Mouse (Mus musculus) induced T-regulatory cell, adult 2 months (primary cell): Measurements from ENCODE around the gene Aars2.

Experiments
- DNase-seq: peaks from one replicate; pipeline ENCODE4 v3.0.0-alpha.2; 2012; ENCODE audit warnings: low read depth

Gene Aars2

GRCm38 (mm10) chr17:45500981-45501380 lies 5.7 kb upstream of the Aars2 start:
- DNase-seq = no peak

- DNase-seq = no peak
Observed at GRCm38 (mm10) chr17:45502324-45502723, 4.3 kb upstream of the Aars2 start.

GRCm38 (mm10) chr17:45503301-45503973 lies 3.2 kb upstream of the Aars2 start:
- no peak for DNase-seq

- no peak for DNase-seq
Observed at GRCm38 (mm10) chr17:45505941-45506465, 638 bp upstream of the Aars2 start.

- no peak for DNase-seq
Observed at GRCm38 (mm10) chr17:45510871-45511270, 4.2 kb downstream of the Aars2 start.

GRCm38 (mm10) chr17:45511757-45512156 lies 5.1 kb downstream of the Aars2 start:
- DNase-seq = no peak

- DNase-seq = no peak
Observed at GRCm38 (mm10) chr17:45515204-45515726, 8.6 kb downstream of the Aars2 start.

- no peak for DNase-seq
Observed at GRCm38 (mm10) chr17:45515806-45516205, 9.2 kb downstream of the Aars2 start.

GRCm38 (mm10) chr17:45516488-45516887 lies 9.8 kb downstream of the Aars2 start:
- peak; percentile 88 for DNase-seq

- DNase-seq = no peak
Observed at GRCm38 (mm10) chr17:45517135-45517534, 10.5 kb downstream of the Aars2 start.

GRCm38 (mm10) chr17:45517549-45518215 lies 11.0 kb downstream of the Aars2 start:
- DNase-seq = no peak

GRCm38 (mm10) chr17:45518766-45519475 lies 12.3 kb downstream of the Aars2 start:
- no peak for DNase-seq

- no peak for DNase-seq
Observed at GRCm38 (mm10) chr17:45520136-45520535, 13.5 kb downstream of the Aars2 start.

- DNase-seq = no peak
Observed at GRCm38 (mm10) chr17:45523263-45523662, 16.6 kb downstream of the Aars2 start, which contains the start of gene Tcte1. Gene Tcte1, plus strand, starts transcription at chr17:45523434.

- no peak for DNase-seq
Observed at GRCm38 (mm10) chr17:45524961-45525360, 18.3 kb downstream of the Aars2 start.

GRCm38 (mm10) chr17:45526571-45526970 lies 19.9 kb downstream of the Aars2 start:
- DNase-seq = no peak

- no peak for DNase-seq
Observed at GRCm38 (mm10) chr17:45530346-45530782, 23.7 kb downstream of the Aars2 start.

GRCm38 (mm10) chr17:45532896-45533295 lies 26.3 kb downstream of the Aars2 start:
- DNase-seq = no peak

- peak; percentile 31 for DNase-seq
Observed at GRCm38 (mm10) chr17:45536264-45536663, 29.6 kb downstream of the Aars2 start.

- no peak for DNase-seq
Observed at GRCm38 (mm10) chr17:45538394-45538793, 31.8 kb downstream of the Aars2 start.

GRCm38 (mm10) chr17:45539664-45540063 lies 33.0 kb downstream of the Aars2 start:
- no peak for DNase-seq

GRCm38 (mm10) chr17:45542129-45542528 lies 35.5 kb downstream of the Aars2 start:
- no peak for DNase-seq
